Mouse (Mus musculus): ENCODE data around the gene Dnajb7. TPM values are rescaled to one million over a fixed set of nuclear protein-coding genes. Genes with fewer than 3 reads are reported as not detected.

Dnajb7 gene
- polyA plus RNA-seq, 1 experiment from 2014 or later = 1.6 TPM

DNA sequence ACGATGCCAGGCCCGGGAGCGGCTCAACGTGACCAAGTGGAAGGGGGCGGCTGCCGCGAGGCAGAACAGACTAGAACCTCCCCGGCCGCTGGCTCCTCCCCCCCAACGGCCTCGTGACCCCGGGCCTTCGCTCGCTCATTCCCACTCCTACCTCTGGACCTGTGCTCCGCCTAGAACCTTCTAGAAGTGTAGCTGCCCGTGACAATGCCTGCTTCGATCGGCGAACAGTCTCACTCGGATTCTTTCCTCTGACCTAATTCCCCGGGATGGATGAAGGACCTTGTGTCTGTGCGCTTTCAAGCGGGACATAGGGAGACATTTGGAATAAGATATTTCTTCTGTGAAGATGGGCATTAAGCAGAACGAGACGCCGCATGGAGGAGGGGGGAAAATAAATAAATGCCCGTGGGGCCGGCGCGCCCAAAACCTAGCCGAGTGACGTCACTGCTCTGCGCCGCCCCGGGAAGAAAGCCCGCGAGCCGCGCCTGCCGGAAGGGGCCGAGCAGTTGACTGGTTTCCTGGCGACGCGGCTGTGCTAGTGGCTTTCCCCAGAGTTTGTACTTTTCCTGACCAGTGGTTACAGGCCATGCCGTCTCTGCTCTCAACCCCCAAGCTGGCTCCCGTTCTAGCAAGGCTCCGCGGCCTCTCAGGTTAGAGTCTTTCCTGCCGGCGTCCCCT lies 8.3 kb downstream of the Dnajb7 start, which contains the start of the genes St13 and Xpnpep3:
TSS of gene St13 (minus strand) at position 440 of the 678 bp plus-strand sequence.
TSS of gene Xpnpep3 (plus strand) at position 501 of the 678 bp plus-strand sequence.
- Histone ChIP-seq H3K9ac (peak within 1 kb of the TSS; percentile 95), H3K4me3 (replicated peaks) (peak within 1 kb of the TSS; percentile 89), H3K9me3 (no peaks in the 10 kb centered on the region), H3K4me1 (replicated peaks) (no peaks in the 10 kb centered on the region; the same call in 1 of the 2 replicates), H3K27me3 (replicated peaks) (no peaks in the 10 kb centered on the region), H3K4me2 (replicated peaks) (peak within 1 kb of the TSS; percentile 63), H3K36me3 (no peaks in the 10 kb centered on the region), H3K27ac (peak within 1 kb of the TSS; percentile 88)
- WGBS = under 1% methylated on average over 50 of the region's 50 CpGs
- peak; percentile 100 for ATAC-seq

DNA sequence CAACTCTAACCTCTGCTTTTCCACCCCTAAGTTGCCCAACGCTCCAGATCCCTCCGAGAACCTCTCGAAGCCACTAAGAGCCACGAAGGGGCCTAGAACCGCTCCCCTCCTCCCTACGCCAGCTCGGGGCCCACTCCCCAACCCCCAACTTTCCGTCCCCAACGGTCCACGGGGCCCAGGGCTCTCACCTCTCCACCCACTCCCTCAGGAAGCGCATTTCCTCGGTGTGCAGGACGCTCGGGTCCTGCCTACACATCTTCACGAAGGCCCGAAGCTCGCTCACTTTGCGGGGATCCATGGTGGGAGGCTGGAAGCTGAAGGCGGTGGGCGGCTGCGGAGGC lies 8.8 kb downstream of the Dnajb7 start:
- Histone ChIP-seq H3K9ac (peak overlapping the region; percentile 95), H3K4me2 (replicated peaks) (peak overlapping the region; percentile 63), H3K27me3 (replicated peaks) (no peaks in the 10 kb centered on the region), H3K9me3 (no peaks in the 10 kb centered on the region), H3K36me3 (no peaks in the 10 kb centered on the region), H3K4me1 (replicated peaks) (no peaks in the 10 kb centered on the region; the same call in 1 of the 2 replicates), H3K27ac (peak overlapping the region; percentile 88), H3K4me3 (replicated peaks) (peak overlapping the region; percentile 89)
- WGBS = 0% methylated on average over 21 of the region's 21 CpGs
- peak; percentile 65 for ATAC-seq

DNA sequence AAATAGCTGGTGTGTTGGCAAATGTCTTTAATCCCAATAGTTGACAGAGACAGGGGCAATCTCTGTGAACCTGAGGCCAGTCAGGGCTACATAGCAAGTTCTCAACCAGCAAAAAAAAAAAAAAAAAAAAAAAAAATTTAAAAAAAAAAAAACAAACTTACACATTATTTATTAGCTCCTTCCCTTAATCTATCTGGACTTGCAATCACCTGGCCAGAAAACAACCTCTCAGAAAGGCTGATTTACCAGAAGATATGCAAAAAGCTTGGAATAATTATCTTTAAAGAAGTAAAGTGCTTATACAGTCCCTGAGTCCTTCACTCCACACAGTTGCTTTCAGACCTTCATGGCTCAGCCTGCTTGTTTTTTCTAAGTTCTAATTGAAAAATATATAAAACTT lies 9.9 kb downstream of the Dnajb7 start:
- H3K27ac ChIP-seq = no peak overlapping the region
- peak overlapping the region; percentile 95 for H3K9ac ChIP-seq
- H3K36me3 ChIP-seq = no peaks in the 10 kb centered on the region
- no peaks in the 10 kb centered on the region for H3K27me3 ChIP-seq (replicated peaks)
- H3K4me1 ChIP-seq (replicated peaks) = no peaks in the 10 kb centered on the region; the same call in 1 of the 2 replicates
- peak overlapping the region; percentile 63 for H3K4me2 ChIP-seq (replicated peaks)
- no peaks in the 10 kb centered on the region for H3K9me3 ChIP-seq
- no peak for ATAC-seq
- H3K4me3 ChIP-seq (replicated peaks) = peak overlapping the region; percentile 89

GRCm38 (mm10) chr15:81394211-81394915 lies 13.7 kb downstream of the Dnajb7 start:
- Histone ChIP-seq H3K4me3 (replicated peaks) (no peak overlapping the region), H3K4me2 (replicated peaks) (no peak overlapping the region), H3K36me3 (peaks cover 10% of the 10 kb centered on the region), H3K9me3 (no peaks in the 10 kb centered on the region), H3K4me1 (replicated peaks) (no peaks in the 10 kb centered on the region; the same call in 1 of the 2 replicates), H3K27ac (no peak overlapping the region), H3K27me3 (replicated peaks) (no peaks in the 10 kb centered on the region), H3K9ac (no peak overlapping the region)
- ATAC-seq = no peak
- 74% methylated on average over 8 of the region's 8 CpGs for WGBS

- no peak overlapping the region for H3K4me2 ChIP-seq (replicated peaks)
- H3K9ac ChIP-seq = no peak overlapping the region
- H3K27me3 ChIP-seq (replicated peaks) = no peaks in the 10 kb centered on the region
- ATAC-seq = no peak
- peaks cover 12% of the 10 kb centered on the region for H3K36me3 ChIP-seq
- no peak overlapping the region for H3K27ac ChIP-seq
- no peak overlapping the region for H3K4me3 ChIP-seq (replicated peaks)
- H3K9me3 ChIP-seq = no peaks in the 10 kb centered on the region
- H3K4me1 ChIP-seq (replicated peaks) = no peaks in the 10 kb centered on the region; the same call in 1 of the 2 replicates
Observed at GRCm38 (mm10) chr15:81392997-81393396, 15.1 kb downstream of the Dnajb7 start.

GRCm38 (mm10) chr15:81386327-81386726 lies 21.8 kb downstream of the Dnajb7 start:
- Histone ChIP-seq H3K4me1 (replicated peaks) (no peaks in the 10 kb centered on the region), H3K9ac (no peak overlapping the region), H3K36me3 (peaks cover 37% of the 10 kb centered on the region), H3K4me3 (replicated peaks) (no peak overlapping the region), H3K27ac (no peak overlapping the region), H3K9me3 (no peaks in the 10 kb centered on the region), H3K27me3 (replicated peaks) (no peaks in the 10 kb centered on the region), H3K4me2 (replicated peaks) (no peak overlapping the region)
- ATAC-seq = no peak
- 96% methylated on average over 5 of the region's 5 CpGs for WGBS

DNA sequence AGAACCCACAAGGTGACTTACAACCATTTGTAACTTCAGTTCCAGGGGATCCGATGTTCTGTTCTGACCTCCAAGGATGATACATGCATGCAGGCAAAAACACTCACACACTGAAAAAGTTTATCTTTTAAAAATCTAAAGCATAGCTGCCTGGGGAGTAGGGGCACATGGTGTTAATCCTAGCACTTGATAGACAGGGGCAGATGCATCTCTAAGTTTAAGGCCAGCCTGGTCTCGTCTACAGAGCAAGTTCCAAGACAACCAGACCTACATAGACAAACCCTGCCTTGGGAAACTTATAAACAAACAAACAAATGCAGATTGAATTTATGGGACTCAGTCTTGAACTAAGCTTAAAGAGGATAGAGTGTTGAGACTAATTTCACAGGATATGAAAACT lies 29.3 kb downstream of the Dnajb7 start:
- H3K4me3 ChIP-seq (replicated peaks) = no peak overlapping the region
- no peak for ATAC-seq
- 84% methylated on average over 2 of the region's 2 CpGs for WGBS
- no peaks in the 10 kb centered on the region for H3K27me3 ChIP-seq (replicated peaks)
- H3K4me2 ChIP-seq (replicated peaks) = no peak overlapping the region
- no peaks in the 10 kb centered on the region for H3K9me3 ChIP-seq
- H3K9ac ChIP-seq = no peak overlapping the region
- H3K27ac ChIP-seq = no peak overlapping the region
- no peaks in the 10 kb centered on the region for H3K4me1 ChIP-seq (replicated peaks)
- peaks cover 29% of the 10 kb centered on the region for H3K36me3 ChIP-seq

DNA sequence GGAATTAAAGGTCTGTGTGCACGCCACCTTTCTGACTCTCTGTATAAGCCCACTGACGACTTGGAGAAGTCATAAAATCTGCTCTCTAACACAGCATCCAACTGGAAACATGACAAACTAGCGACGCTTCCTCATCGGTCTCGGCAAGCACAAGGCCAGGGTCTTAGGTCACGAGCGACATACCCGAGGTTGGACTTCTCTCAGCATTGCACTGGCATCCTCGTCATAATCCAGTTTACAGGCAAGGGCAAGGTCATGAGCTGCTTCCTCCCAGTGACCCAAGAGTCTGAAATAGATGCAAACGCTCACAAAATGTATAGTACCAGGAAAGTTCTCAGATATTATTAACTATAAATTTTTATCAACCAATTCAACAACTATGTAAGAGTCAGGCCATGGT lies 33.5 kb downstream of the Dnajb7 start:
- no peaks in the 10 kb centered on the region for H3K4me1 ChIP-seq (replicated peaks)
- no peak for ATAC-seq
- no peaks in the 10 kb centered on the region for H3K27me3 ChIP-seq (replicated peaks)
- peaks cover 36% of the 10 kb centered on the region for H3K36me3 ChIP-seq
- WGBS = 92% methylated on average over 11 of the region's 11 CpGs
- no peaks in the 10 kb centered on the region for H3K9me3 ChIP-seq
- no peak overlapping the region for H3K27ac ChIP-seq
- no peak overlapping the region for H3K4me3 ChIP-seq (replicated peaks)
- H3K9ac ChIP-seq = no peak overlapping the region
- no peak overlapping the region for H3K4me2 ChIP-seq (replicated peaks)

- Histone ChIP-seq H3K4me3 (replicated peaks) (no peak overlapping the region), H3K27me3 (replicated peaks) (no peaks in the 10 kb centered on the region), H3K27ac (no peak overlapping the region), H3K4me2 (replicated peaks) (no peak overlapping the region), H3K4me1 (replicated peaks) (no peaks in the 10 kb centered on the region), H3K9me3 (no peaks in the 10 kb centered on the region), H3K36me3 (peaks cover 35% of the 10 kb centered on the region), H3K9ac (no peak overlapping the region)
- WGBS = 66% methylated on average over 1 of the region's 1 CpGs
- no peak for ATAC-seq
Observed at GRCm38 (mm10) chr15:81370356-81370755, 37.7 kb downstream of the Dnajb7 start.

DNA sequence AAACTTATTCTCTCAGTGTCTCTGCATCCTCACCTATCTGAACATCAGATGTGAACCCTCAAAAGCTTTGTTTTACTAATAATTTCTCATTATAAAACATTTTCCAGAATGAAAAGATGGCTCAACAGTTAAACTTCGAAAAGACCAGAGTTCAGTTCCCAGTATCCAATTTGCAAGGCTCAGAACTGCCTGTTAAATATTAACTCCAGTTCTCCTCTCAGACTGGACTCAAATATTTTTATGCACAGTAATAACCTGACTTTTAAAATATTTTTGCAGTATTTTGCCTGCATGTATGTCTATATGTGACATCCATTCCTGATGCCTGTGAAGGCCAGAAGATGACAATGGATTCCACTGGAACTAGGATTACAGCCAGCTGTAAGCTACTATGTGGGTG lies 39.5 kb downstream of the Dnajb7 start:
- H3K9ac ChIP-seq = no peak overlapping the region
- H3K27me3 ChIP-seq (replicated peaks) = no peaks in the 10 kb centered on the region
- no peaks in the 10 kb centered on the region for H3K4me1 ChIP-seq (replicated peaks)
- no peak overlapping the region for H3K27ac ChIP-seq
- WGBS = 76% methylated on average over 1 of the region's 1 CpGs
- H3K4me2 ChIP-seq (replicated peaks) = no peak overlapping the region
- no peak overlapping the region for H3K4me3 ChIP-seq (replicated peaks)
- H3K9me3 ChIP-seq = no peaks in the 10 kb centered on the region
- no peak for ATAC-seq
- H3K36me3 ChIP-seq = peaks cover 28% of the 10 kb centered on the region

DNA sequence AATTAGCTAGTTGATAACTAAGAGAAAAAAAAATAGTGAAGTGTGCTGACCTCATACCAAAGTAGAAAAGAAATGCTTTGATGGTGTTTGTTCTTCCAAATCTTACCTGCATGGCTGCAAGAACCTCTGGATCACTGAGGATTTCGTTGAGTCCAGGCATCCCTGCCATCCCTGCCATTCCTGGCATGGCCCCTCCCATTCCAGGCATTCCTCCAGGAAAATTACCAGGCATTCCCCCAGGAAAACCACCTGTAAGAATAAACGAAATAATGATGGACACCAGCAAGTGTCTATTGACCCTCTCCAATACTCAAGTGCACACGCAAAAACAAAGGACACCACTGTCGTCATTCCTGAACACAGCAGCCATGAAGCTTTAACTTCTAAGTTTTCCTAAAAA lies 41.9 kb downstream of the Dnajb7 start:
- Histone ChIP-seq H3K4me2 (replicated peaks) (no peak overlapping the region), H3K36me3 (peaks cover 20% of the 10 kb centered on the region), H3K9ac (no peak overlapping the region), H3K27me3 (replicated peaks) (no peaks in the 10 kb centered on the region), H3K27ac (no peak overlapping the region), H3K4me3 (replicated peaks) (no peak overlapping the region), H3K4me1 (replicated peaks) (0 out of 2 replicates have a peak, but pooled peaks cover 3% of the 10 kb centered on the region), H3K9me3 (no peaks in the 10 kb centered on the region)
- no peak for ATAC-seq
- WGBS = 77% methylated on average over 4 of the region's 4 CpGs

DNA sequence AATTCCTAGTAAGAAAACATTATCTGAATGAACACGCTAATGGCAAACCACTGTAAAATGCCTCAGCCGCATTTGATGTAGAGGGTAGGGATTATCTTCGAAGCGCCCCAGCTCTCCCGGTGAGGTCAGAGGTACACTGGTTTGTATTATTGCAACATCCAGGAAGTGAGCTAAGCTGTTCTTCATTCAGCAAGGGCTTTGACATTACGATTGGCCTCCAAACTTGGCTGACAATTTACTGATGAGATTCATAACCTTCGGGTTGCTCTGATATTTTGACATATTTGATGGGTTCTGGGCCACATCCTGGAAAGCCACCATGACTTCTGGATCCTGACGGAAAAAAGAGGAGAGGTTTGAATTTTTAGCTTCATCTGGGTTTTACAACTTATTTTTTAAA lies 42.9 kb downstream of the Dnajb7 start:
- Histone ChIP-seq H3K27ac (no peak overlapping the region), H3K4me1 (replicated peaks) (0 out of 2 replicates have a peak, but pooled peaks cover 5% of the 10 kb centered on the region), H3K9ac (no peak overlapping the region), H3K9me3 (no peaks in the 10 kb centered on the region), H3K4me3 (replicated peaks) (no peak overlapping the region), H3K36me3 (peaks cover 13% of the 10 kb centered on the region), H3K27me3 (replicated peaks) (no peaks in the 10 kb centered on the region), H3K4me2 (replicated peaks) (no peak overlapping the region)
- ATAC-seq = no peak
- 70% methylated on average over 8 of the region's 8 CpGs for WGBS

DNA sequence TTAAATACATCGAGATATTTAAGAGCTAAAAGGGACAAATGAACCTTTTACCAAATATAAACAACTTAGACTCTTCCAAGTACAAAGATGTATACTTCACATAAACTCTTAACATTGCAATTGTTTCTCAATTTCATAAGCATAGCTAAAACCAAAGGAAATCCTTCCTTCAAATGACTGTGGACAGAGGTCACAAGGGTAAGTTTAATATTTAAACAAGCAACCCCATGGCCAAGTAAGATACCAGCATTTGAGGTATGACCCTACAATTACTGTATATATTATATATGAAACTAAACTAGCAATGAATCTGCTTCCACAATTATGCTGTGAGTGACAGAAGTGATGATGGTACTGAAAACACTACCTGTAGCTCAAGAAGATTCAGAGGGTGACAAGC lies 43.8 kb downstream of the Dnajb7 start:
- Histone ChIP-seq H3K9me3 (no peaks in the 10 kb centered on the region), H3K36me3 (peaks cover 12% of the 10 kb centered on the region), H3K9ac (no peak overlapping the region), H3K4me3 (replicated peaks) (no peak overlapping the region), H3K27ac (no peak overlapping the region), H3K4me1 (replicated peaks) (0 out of 2 replicates have a peak, but pooled peaks cover 10% of the 10 kb centered on the region), H3K4me2 (replicated peaks) (no peak overlapping the region), H3K27me3 (replicated peaks) (no peaks in the 10 kb centered on the region)
- no peak for ATAC-seq
- 85% methylated on average over 1 of the region's 1 CpGs for WGBS

Data from intestine, embryonic 15.5 days (tissue).